ENCODE assay signal across 26 mouse cellular contexts in genomic region chr11:67083712-67084340, GRCm38 (mm10). TPM values are rescaled to one million over a fixed set of nuclear protein-coding genes. Genes with fewer than 3 reads are reported as not detected.
DNase-seq lines count a peak whose midpoint lies in the region; ATAC-seq lines count a peak whose summit lies in the region.
"Had no signal": no experiment of that assay in that cellular context is flagged by ENCODE, and none has a peak within 500 bp of the region (broad histone marks: within the 10 kb centered on the region; RNA-seq: fewer than 3 reads in every experiment).

No protein-coding gene starts in this region.

- ATAC-seq in hindbrain, embryonic 16.5 days: no peak
- ATAC-seq in hindbrain, embryonic 14.5 days (ENCODE audit: low FRiP score): no peak
- no peak for ATAC-seq in midbrain, embryonic 16.5 days
- ATAC-seq: forebrain, embryonic 13.5 days; intestine, embryonic 16.5 days; liver, embryonic 12.5 days; midbrain, embryonic 13.5 days; Patski had no signal

- 43% methylated on average over 32 of the region's 32 CpGs for WGBS in hindbrain, embryonic 16.5 days
- WGBS in hindbrain, embryonic 14.5 days: 42% methylated on average over 32 of the region's 32 CpGs
- 39% methylated on average over 32 of the region's 32 CpGs for WGBS in midbrain, embryonic 16.5 days
- 42% methylated on average over 32 of the region's 32 CpGs for WGBS in midbrain, embryonic 10.5 days

- H3K9me3 ChIP-seq in hindbrain, embryonic 16.5 days (ENCODE audit: control insufficient read depth, low read length): no peaks in the 10 kb centered on the region
- H3K9me3 ChIP-seq in hindbrain, embryonic 14.5 days (ENCODE audit: control insufficient read depth, low read length): no peaks in the 10 kb centered on the region
- no peaks in the 10 kb centered on the region for H3K9me3 ChIP-seq in midbrain, embryonic 16.5 days (replicated peaks; ENCODE audit: control insufficient read depth, low read length, poor library complexity, severe bottlenecking)
- no peaks in the 10 kb centered on the region for H3K9me3 ChIP-seq in midbrain, embryonic 10.5 days (replicated peaks)
- H3K9me3 ChIP-seq: embryonic facial prominence, embryonic 10.5 days; forebrain, embryonic 13.5 days; kidney, embryonic 15.5 days; limb, embryonic 12.5 days; liver, embryonic 12.5 days; midbrain, embryonic 13.5 days; neural tube, embryonic 12.5 days had no signal

- H3K27me3 ChIP-seq in hindbrain, embryonic 16.5 days (replicated peaks; ENCODE audit: control insufficient read depth, insufficient read depth, low read length): peaks cover 4% of the 10 kb centered on the region; the same call in 1 of the 2 replicates
- H3K27me3 ChIP-seq in hindbrain, embryonic 14.5 days (ENCODE audit: control insufficient read depth, insufficient read depth, low read length): peaks cover 17% of the 10 kb centered on the region; the same call in 1 of the 2 replicates
- peaks cover 7% of the 10 kb centered on the region for H3K27me3 ChIP-seq in midbrain, embryonic 16.5 days (ENCODE audit: control insufficient read depth, insufficient read depth, low read depth, low read length)
- H3K27me3 ChIP-seq in midbrain, embryonic 10.5 days (ENCODE audit: low read depth, poor library complexity, severe bottlenecking): peaks cover 49% of the 10 kb centered on the region

- H3K27ac ChIP-seq in hindbrain, embryonic 16.5 days (ENCODE audit: low read depth, low read length): no peak overlapping the region
- H3K27ac ChIP-seq in hindbrain, embryonic 14.5 days: no peak overlapping the region
- no peak overlapping the region for H3K27ac ChIP-seq in midbrain, embryonic 16.5 days (ENCODE audit: low read length)
- no peak overlapping the region for H3K27ac ChIP-seq in midbrain, embryonic 10.5 days (replicated peaks)
- H3K27ac ChIP-seq: embryonic facial prominence, embryonic 10.5 days; forebrain, embryonic 13.5 days; kidney, embryonic 15.5 days; limb, embryonic 12.5 days; liver, embryonic 12.5 days; midbrain, embryonic 13.5 days; neural tube, embryonic 12.5 days had no signal

- H3K4me3 ChIP-seq in hindbrain, embryonic 16.5 days (ENCODE audit: low read length): no peak overlapping the region
- no peak overlapping the region for H3K4me3 ChIP-seq in hindbrain, embryonic 14.5 days (replicated peaks; ENCODE audit: low read length)
- H3K4me3 ChIP-seq in midbrain, embryonic 16.5 days (ENCODE audit: low read depth, low read length): no peak overlapping the region
- H3K4me3 ChIP-seq in midbrain, embryonic 10.5 days: no peak overlapping the region
- H3K4me3 ChIP-seq: embryonic facial prominence, embryonic 10.5 days; forebrain, embryonic 13.5 days; kidney, embryonic 15.5 days; limb, embryonic 12.5 days; liver, embryonic 12.5 days; midbrain, embryonic 13.5 days; neural tube, embryonic 12.5 days had no signal

- H3K36me3 ChIP-seq in hindbrain, embryonic 16.5 days (ENCODE audit: control insufficient read depth, insufficient read depth, low read length): no peaks in the 10 kb centered on the region
- H3K36me3 ChIP-seq in hindbrain, embryonic 14.5 days (replicated peaks; ENCODE audit: control insufficient read depth, insufficient read depth): no peaks in the 10 kb centered on the region
- H3K36me3 ChIP-seq in midbrain, embryonic 16.5 days (ENCODE audit: control insufficient read depth, insufficient read depth, low read length): no peaks in the 10 kb centered on the region
- no peaks in the 10 kb centered on the region for H3K36me3 ChIP-seq in midbrain, embryonic 10.5 days
- H3K36me3 ChIP-seq: embryonic facial prominence, embryonic 10.5 days; kidney, embryonic 15.5 days; limb, embryonic 12.5 days; liver, embryonic 12.5 days; midbrain, embryonic 13.5 days; neural tube, embryonic 12.5 days had no signal

- DNase-seq in hindbrain, embryonic 14.5 days (ENCODE audit: low spot score): no peak
- DNase-seq in midbrain, embryonic 10.5 days (ENCODE audit: low spot score): no peak
- peak; percentile 88 for DNase-seq in R1 (ENCODE audit: low read depth, low spot score)
- no peak for DNase-seq in adrenal gland, postnatal 10 days
- DNase-seq in urinary bladder, postnatal 25 days (ENCODE audit: low spot score): no peak
- DNase-seq: adrenal gland, postnatal 25 days; B cell, adult 2 months; cerebellum, adult 11-12 months; cerebellum, postnatal 36 days; gastrocnemius, postnatal 25 days; kidney, postnatal 4 days; right cerebral cortex, postnatal 14 days; spleen, adult 18-20 months; thymus, postnatal 36 days had no signal

- H3K9ac ChIP-seq in hindbrain, embryonic 16.5 days (ENCODE audit: low read depth, low read length): no peak overlapping the region
- no peak overlapping the region for H3K9ac ChIP-seq in hindbrain, embryonic 14.5 days
- no peak overlapping the region for H3K9ac ChIP-seq in midbrain, embryonic 16.5 days (ENCODE audit: low read depth, low read length)
- H3K9ac ChIP-seq: forebrain, embryonic 13.5 days; kidney, embryonic 15.5 days; limb, embryonic 12.5 days; liver, embryonic 12.5 days; midbrain, embryonic 13.5 days; neural tube, embryonic 12.5 days had no signal

- H3K4me1 ChIP-seq in hindbrain, embryonic 16.5 days (ENCODE audit: control insufficient read depth, insufficient read depth, low read depth, low read length): no peaks in the 10 kb centered on the region
- H3K4me1 ChIP-seq in hindbrain, embryonic 14.5 days (replicated peaks; ENCODE audit: control insufficient read depth, insufficient read depth, low read length): no peaks in the 10 kb centered on the region
- H3K4me1 ChIP-seq in midbrain, embryonic 16.5 days (ENCODE audit: control insufficient read depth, insufficient read depth, low read length): peaks cover 2% of the 10 kb centered on the region; the same call in 1 of the 2 replicates
- H3K4me1 ChIP-seq in midbrain, embryonic 10.5 days: peaks cover 36% of the 10 kb centered on the region
- H3K4me1 ChIP-seq: limb, embryonic 12.5 days had no signal

- H3K4me2 ChIP-seq in hindbrain, embryonic 16.5 days (ENCODE audit: low read length): 0 out of 2 replicates have a peak overlapping the region, but pooled peaks have one; percentile 21
- H3K4me2 ChIP-seq in hindbrain, embryonic 14.5 days (replicated peaks): no peak overlapping the region
- peak overlapping the region; percentile 8; the same call in 1 of the 2 replicates for H3K4me2 ChIP-seq in midbrain, embryonic 16.5 days (ENCODE audit: low read length)
- H3K4me2 ChIP-seq: forebrain, embryonic 13.5 days; kidney, embryonic 15.5 days; limb, embryonic 12.5 days; liver, embryonic 12.5 days; midbrain, embryonic 13.5 days; neural tube, embryonic 12.5 days had no signal

RNA-seq across cellular contexts. Expression of gene Myh3, which starts 5.7 kb away (rescaled TPM):
- polyA plus RNA-seq in hindbrain, embryonic 16.5 days (2015; fragmentation: Nextera tagmentation; extraction: Ambion mirVana): 0.29 and 11.0 TPM in 2 replicates
- polyA plus RNA-seq in hindbrain, embryonic 14.5 days (2014; fragmentation: Nextera tagmentation; extraction: Ambion mirVana): 0.17 and 0.23 TPM in 2 replicates
- 0.14 and 0.22 TPM in 2 replicates for polyA plus RNA-seq in midbrain, embryonic 16.5 days (2015; fragmentation: Nextera tagmentation; extraction: Ambion mirVana)
- 0.11 and 0.37 TPM in 2 replicates for polyA plus RNA-seq in midbrain, embryonic 10.5 days (2016; fragmentation: Nextera tagmentation; extraction: Ambion mirVana)
- 1 to 10 TPM; 2.6 to 3.5 TPM for total RNA-seq in adrenal gland, postnatal 10 days (2021)
- total RNA-seq: adrenal gland, postnatal 25 days; hematopoietic stem cell, adult 5-6 weeks had no signal

RNA-seq across cellular contexts. Expression of gene Sco1, which starts 31.4 kb away (rescaled TPM):
- polyA plus RNA-seq in hindbrain, embryonic 16.5 days (2015; fragmentation: Nextera tagmentation; extraction: Ambion mirVana): 9.6 and 12.0 TPM in 2 replicates
- polyA plus RNA-seq in hindbrain, embryonic 14.5 days (2014; fragmentation: Nextera tagmentation; extraction: Ambion mirVana): 10.2 and 11.7 TPM in 2 replicates
- 10.9 and 12.5 TPM in 2 replicates for polyA plus RNA-seq in midbrain, embryonic 16.5 days (2015; fragmentation: Nextera tagmentation; extraction: Ambion mirVana)
- 20.3 and 22.5 TPM in 2 replicates for polyA plus RNA-seq in midbrain, embryonic 10.5 days (2016; fragmentation: Nextera tagmentation; extraction: Ambion mirVana)
- 10 to 100 TPM; 18.1 to 21.3 TPM for total RNA-seq in adrenal gland, postnatal 10 days (2021)

RNA-seq across cellular contexts. Expression of gene Adprm, which starts 31.4 kb away (rescaled TPM):
- 30.3 and 30.8 TPM in 2 replicates for polyA plus RNA-seq in hindbrain, embryonic 16.5 days (2015; fragmentation: Nextera tagmentation; extraction: Ambion mirVana)
- polyA plus RNA-seq in hindbrain, embryonic 14.5 days (2014; fragmentation: Nextera tagmentation; extraction: Ambion mirVana): 32.4 and 37.0 TPM in 2 replicates
- 28.2 and 32.7 TPM in 2 replicates for polyA plus RNA-seq in midbrain, embryonic 16.5 days (2015; fragmentation: Nextera tagmentation; extraction: Ambion mirVana)
- 30.0 and 37.6 TPM in 2 replicates for polyA plus RNA-seq in midbrain, embryonic 10.5 days (2016; fragmentation: Nextera tagmentation; extraction: Ambion mirVana)
- 10 to 100 TPM; 23.2 to 24.3 TPM for total RNA-seq in adrenal gland, postnatal 10 days (2021)

RNA-seq across cellular contexts. Expression of gene Tmem220, which starts 58.9 kb away (rescaled TPM):
- 0.50 and 0.57 TPM in 2 replicates for polyA plus RNA-seq in hindbrain, embryonic 16.5 days (2015; fragmentation: Nextera tagmentation; extraction: Ambion mirVana)
- polyA plus RNA-seq in hindbrain, embryonic 14.5 days (2014; fragmentation: Nextera tagmentation; extraction: Ambion mirVana): 0.59 and 1.1 TPM in 2 replicates
- polyA plus RNA-seq in midbrain, embryonic 16.5 days (2015; fragmentation: Nextera tagmentation; extraction: Ambion mirVana): 0.47 and 0.89 TPM in 2 replicates
- polyA plus RNA-seq in midbrain, embryonic 10.5 days (2016; fragmentation: Nextera tagmentation; extraction: Ambion mirVana): 0.99 and 1.1 TPM in 2 replicates
- total RNA-seq in adrenal gland, postnatal 10 days (2021): 1 to 10 TPM; 5.2 to 6.1 TPM
